Mouse (Mus musculus): ENCODE results near the gene Zfp748.
A peak's percentile ranks its signal among the peaks of the same experiment; 100 is the strongest.

The Zfp748 gene

GRCm38 (mm10) chr13:67553730-67554129 lies at the start of gene Zfp748:
Zfp748 (minus strand) TSS chr13:67553830.
- no peak for DNase-seq

GRCm38 (mm10) chr13:67572591-67573189 lies 19.1 kb upstream of the Zfp748 start:
- DNase-seq, result no peak

GRCm38 (mm10) chr13:67552505-67553346 lies 904 bp downstream of the Zfp748 start:
- peak; percentile 89 for DNase-seq

DNA sequence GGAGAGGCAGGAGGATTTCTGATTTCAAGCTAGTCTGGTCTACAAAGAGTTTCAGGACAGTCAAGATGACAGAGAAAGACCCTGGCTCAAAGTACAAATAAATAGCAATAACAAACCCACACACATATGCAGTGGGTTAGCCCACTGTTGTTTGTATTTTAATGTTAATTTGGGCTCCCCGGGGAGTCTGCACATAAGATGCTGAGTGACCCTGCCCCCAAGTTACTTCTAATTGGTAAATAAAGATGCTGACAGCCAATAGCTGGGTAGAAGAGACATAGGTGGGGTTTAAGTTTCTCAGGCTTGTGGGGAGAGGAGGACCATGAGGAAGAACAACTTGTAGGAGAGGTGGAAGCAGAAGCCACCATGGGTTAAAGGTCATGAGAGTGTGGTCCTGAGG lies 7.7 kb downstream of the Zfp748 start:
- no peak for DNase-seq

DNA sequence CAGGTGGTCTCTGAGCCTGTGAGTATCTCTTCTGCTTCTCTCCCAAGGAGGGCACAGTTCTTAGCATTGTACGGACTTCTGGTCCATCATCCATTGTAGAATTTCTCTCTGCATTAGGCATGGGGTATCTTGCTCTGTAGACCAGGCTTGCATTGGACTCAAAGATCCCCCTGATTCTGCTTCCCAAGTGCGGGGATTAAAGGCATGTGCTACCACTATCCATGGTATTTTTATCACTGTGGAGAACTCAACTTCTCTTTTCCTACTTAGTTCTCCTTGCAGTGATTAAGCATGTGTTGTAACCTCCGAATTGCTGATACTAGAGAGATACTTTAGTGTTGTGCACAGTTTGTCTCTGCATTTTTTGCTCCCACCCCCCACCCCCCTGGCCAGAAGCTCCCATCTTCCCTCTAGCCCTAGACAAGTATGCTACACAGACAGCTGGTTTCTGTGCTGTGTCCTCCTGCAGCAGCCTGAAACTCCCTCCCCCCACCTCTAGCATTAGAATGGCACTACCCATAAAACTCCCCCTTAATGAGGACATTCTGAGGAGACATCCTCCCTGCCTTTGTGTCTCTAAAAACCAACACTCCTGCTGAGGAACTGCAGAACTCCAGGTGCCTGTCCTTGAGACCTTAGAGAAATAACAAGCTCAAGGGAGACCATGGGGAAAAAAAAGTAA lies 26.4 kb downstream of the Zfp748 start:
- DNase-seq, result no peak

DNA sequence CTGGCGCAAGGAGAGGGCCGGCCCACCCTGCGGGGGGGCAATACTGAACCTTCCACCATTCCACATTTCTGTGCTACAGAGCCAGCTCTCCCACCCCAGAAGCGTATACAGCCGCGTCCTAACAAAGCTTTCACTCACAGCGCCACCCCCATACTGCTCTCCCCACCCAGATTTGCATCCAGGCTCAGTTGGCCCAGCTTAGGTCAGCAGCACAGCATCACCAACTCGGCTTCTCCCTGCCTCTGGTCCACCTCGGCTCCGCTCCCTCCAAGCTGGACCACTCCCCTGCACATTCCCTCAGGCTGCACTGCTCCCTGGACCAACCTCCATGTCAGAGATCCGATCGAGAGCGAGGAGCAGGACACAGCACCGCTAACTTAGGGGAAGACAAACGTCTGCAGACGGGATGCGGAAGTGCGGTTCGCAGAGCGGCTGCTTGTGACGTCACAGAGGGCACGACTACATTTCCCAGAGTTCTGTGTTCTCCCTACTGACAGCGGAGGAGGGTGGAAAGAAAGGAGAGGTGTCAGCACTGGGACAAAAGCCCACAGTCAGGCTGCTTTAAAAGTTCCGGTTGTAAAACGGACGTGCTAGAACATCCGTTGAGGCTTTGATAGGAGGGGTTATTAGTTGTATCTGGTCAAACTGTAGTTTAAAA lies 27.7 kb downstream of the Zfp748 start, which contains the start of the genes Gm26965 and Zfp87:
Gene Gm26965 (minus strand): TSS at position 399 of the 658 bp plus-strand sequence.
Gene Zfp87 (minus strand): TSS at position 425 of the 658 bp plus-strand sequence.
- peak; percentile 96 for DNase-seq

DNA sequence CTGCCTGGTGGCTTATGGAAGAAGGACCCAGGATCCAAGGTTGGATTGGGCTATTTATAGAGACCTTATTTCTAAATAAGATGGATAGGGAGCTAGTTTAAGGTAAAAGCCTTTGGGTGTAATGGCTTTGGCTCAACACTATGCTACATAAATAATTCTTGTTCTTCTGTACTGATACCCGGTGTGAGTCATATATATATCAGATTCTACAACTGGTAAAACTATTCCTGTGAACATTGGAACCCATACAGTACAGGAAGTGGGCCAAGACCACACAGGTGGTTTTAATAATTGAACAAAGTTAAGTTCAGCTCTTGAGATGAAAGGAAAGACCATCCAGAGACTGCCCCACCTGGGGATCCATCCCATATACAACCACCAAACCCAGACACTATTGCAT lies 52.7 kb downstream of the Zfp748 start:
- no peak for DNase-seq

DNA sequence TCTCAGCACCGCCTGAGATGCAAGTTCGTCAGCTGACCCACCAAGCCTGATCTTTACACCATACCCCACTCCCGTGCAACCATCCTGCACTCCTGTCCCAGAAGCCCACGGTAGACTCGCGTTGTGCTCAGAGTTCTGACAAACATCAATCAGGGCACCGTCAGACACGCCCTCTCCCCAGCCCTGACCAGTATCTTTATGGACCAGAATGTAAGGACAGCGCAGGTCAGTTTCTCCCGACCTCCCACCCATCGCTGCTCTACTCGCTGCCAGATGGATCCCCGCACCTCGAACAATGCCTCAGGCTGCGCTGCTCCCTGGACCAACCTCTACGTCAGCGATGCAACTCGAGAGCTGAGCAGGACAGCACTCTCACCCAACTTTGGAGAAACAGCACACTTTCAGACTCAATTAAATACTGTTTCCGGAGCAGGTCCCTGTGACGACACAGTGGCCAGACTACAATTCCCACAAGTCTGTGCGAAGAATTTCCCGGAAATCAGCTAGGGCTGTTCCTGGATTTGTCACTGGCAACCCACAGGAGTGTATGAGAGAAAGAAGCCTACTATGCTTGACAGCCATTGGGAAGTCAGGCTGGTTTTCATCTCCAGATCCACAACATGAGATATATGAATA lies 53.4 kb downstream of the Zfp748 start, which contains the start of gene Zfp58:
Gene Zfp58 (minus strand): TSS at position 472 of the 636 bp plus-strand sequence.
- peak; percentile 91 for DNase-seq

DNA sequence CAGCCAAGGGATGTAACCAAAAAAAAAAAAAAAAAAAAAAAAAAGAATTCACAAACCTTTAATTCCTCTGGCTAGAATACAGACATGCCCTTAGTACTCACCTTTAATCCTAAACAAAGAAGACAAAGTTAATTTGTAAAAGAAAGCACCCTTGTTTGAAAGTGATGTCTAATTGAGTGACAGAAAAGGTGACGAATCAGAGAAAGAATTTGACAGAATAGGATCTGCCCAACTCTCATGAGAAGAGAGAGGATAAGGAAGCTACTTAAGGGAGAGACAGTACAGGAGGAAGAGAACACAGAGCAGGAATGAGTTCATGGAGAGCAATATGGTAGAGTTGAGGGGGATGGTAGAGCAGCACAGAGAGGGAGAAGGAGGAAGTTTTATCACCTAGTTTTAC lies 58.0 kb downstream of the Zfp748 start:
- no peak for DNase-seq

All from lung, postnatal 10 days (tissue).